Mouse (Mus musculus) megakaryocyte, embryonic 14.5 days (primary cell): ENCODE measurements at regions not wholly inside any gene's neighbourhood (a gene's known extent, or its start where the extent isn't known, plus 50 kb on each side); places are given as distances from the start of the nearest gene placed in this dataset.

Experiments used
- FLI1 ChIP-seq: IDR thresholded peaks from 2 replicates; pipeline ENCODE4 v1.6.1; 2012; ENCODE audit warnings: low read length, inconsistent platforms, mixed read lengths
- GATA1 ChIP-seq: IDR thresholded peaks from 3 replicates; pipeline ENCODE4 v1.6.1; 2012; ENCODE audit warnings: mixed read lengths, low read length, inconsistent platforms, borderline replicate concordance

DNA sequence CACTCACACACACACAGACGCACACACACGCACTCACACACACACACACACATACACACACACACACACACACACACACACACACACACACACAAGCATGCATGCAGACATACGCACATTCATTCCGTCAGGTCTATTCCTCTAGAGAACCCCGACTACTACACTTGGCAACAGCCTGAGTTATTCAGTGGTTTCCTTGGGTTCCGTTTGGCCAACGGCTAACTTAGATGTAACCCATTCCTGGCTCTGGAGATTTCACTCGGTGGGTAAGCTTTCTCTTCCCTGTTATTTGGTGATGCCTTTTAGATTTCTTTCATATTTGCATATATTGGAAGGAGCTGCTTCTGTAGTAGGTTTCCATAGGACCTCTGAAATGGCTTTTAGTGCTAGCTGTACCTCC lies 65.5 kb downstream of the Dusp6 start:
- TF ChIP-seq GATA1 (no peak), FLI1 (no peak)
